Mouse (Mus musculus): ENCODE measurements around the gene Timeless. TPM values are rescaled to one million over a fixed set of nuclear protein-coding genes. Genes with fewer than 3 reads are reported as not detected.
"Not testable (repeated sequence)": the region's sequence is repeated elsewhere in the genome, so short reads cannot be mapped to it uniquely, and the experiment has no call there.

The Timeless gene
- total RNA-seq, 2 experiments from 2014 or later = 7.5 to 8.8 TPM

DNA sequence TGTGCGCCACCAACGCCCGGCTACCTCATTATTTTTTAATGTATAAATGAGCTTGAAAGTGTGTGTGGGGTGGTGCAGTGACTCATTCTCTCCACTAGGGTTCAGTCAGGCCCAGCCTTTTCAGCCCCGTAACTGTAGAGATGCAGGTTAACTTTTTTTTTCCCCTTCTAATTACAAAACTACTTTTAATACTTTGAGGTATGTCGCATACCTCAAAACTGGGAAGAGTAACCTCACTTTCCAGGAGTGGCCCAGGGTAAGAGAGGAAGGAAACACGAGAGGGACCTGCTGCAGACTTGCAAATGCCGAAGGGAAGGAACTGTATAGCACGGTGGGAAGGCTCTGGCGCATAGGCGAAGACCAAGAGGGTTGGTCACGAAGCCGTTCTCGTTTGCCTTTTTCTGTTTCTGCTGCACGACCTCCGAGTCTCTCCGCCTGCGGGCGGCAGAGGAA lies 19.0 kb upstream of the Timeless start:
- peak; percentile 42 for DNase-seq

DNA sequence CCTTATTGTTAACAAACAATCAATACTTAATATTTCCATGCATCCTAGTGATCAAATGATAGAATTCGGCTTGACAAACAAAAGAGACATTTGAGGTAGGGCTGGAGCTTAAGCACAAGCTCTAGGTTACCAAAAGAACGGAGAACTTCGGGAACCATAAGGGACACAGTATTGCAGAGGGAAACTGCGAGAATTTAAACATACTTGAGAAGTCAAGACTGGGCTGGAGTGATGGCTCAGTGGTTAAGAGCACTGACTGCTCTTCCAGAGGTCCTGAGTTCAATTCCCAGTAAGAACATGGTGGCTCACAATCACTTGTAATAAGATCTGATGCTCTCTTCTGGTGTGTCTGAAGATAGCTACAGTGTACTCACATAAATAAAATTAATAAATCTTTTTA lies 17.8 kb upstream of the Timeless start:
- DNase-seq = not testable (repeated sequence)

DNA sequence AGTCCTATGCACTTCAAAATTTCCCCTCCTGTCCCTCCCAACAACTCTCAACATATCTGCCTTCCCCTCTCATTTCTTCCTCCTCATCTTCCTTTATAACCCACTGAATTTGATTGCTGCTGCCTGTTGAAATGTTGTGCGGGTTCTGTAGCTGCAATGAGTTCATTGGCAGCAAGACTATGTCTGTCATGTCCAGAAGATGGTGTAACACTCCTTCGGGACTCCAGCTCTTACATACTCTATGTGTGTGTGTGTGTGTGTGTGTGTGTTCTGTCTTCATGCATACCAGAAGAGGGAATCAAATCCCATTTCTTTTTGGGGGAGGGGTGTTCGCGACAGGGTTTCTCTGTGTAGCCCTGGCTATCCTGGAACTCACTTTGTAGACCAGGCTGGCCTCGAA lies 16.9 kb upstream of the Timeless start:
- DNase-seq = no peak

DNA sequence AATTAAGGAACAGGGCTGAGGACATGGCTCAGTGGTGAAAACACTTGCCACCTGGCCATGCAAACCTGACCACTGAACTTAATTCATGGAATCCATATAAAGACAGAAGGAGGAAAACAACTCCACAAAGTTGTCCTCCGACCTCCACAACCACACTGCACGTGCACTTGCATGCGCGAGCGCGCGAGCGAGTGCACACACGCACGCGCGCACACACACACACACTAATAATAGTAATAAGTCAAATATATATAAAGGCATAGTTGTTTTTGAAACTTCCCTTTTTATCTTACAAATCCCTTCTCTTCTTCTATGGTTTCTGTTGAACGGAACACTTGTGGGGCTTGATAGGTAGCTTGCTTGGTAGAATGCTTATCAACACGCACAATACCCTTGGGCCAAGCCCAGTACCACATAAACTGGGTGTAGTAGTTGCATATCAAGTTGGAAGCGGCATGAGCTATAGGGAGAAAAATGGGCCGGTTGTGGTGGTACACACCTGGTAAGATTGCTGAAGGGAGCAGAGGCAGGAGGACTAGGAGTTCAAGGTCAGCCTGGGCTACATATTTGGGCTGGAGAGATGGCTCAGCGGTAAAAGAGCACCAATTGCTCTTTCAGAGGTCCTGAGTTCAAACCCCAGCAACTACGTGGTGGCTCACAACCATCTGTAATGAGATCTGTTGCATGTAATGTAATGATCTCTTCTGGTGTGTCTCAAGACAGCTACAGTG lies 13.3 kb upstream of the Timeless start:
- DNase-seq = no peak

DNA sequence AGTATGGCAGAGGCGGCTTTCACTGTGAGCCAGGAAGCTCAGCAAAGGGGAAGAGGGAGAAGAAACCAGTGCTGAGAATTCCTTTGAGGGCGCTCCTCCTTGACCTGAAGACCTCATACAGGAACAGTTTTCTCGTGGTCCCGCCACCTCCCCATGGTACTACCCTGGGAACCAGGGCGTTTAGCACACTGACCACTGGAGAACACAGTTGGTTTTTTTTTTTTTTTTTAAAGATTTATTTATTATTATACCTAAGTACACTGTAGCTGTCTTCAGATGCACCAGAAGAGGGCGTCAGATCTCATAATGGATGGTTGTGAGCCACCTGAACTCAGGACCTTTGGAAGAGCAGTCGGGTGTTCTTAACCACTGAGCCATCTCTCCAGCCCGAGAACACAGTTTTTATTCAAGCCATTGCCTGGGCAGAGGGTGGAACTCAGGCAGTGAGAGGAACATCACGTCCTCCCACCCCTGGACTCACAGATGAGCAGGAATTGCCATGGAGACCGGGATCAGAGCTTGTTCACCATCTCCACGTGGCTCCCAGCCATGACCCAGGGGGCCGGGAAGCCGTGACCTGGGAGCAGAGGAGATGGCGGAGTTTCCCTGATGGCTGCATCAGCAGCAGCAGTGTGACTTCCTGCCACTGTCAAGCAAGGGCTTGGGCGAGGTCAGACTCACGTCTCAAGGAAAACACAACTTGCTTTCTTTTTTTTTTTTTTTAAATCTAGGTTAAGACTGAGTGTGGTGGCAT lies 10.2 kb upstream of the Timeless start:
- DNase-seq = no peak

DNA sequence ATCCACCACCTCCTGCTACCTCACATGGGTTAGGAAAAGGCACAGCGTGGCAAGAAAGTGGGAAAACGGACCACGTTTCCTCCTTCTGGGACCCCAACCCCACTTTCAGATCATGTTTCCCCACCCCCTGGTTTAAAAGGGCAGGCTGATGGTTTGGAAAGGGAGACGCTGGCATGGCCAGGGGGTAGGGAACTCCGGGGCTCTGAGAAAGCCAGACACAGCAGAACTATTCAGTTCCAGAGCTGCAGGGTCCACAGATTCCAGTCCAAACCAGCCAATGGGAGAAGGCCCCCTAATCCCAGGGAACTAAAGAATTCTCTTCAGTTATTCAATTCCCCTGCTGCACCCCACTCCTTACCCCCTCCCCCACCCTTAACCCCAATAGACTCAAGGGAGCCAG lies 6.8 kb upstream of the Timeless start:
- DNase-seq = no peak

DNA sequence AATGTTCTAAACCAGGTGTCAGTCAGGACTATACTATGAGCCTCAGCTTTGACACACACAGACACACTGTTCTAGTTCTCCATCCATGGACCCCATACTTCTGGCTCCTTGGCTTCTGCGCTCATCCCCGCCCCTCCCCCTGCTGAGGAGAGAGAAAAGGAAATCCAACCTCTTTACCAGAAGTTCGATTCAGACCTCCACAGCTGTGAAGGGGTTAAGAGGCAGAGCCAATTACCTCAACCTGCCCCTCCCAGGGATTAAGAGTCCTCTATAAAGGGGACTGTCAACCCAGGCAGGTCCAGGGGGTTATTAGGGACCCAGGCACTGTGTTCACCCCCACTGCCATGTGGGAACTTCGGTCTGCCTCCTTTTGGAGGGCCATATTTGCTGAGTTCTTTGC lies 6.3 kb upstream of the Timeless start, which contains the start of gene Mip:
TSS of gene Mip (plus strand) at position 301 of the 400 bp plus-strand sequence.
- no peak for DNase-seq

DNA sequence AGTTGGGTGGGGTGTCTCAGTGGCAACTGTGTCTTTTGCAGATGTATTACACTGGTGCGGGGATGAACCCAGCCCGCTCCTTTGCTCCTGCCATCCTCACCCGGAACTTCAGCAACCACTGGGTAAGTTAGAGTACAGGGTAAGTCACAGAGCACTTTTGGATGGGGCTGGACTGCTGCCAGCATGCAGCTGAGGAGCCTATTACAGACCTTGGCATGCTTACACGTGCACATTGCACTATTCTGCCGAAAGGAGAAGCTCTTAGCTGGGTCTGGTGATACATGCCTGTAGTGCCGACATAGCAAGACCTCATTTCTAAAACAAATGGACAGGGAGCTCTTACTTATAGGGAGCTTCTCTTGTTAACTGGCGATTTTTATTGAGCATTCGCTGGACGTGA lies 4.3 kb upstream of the Timeless start:
- DNase-seq = no peak

DNA sequence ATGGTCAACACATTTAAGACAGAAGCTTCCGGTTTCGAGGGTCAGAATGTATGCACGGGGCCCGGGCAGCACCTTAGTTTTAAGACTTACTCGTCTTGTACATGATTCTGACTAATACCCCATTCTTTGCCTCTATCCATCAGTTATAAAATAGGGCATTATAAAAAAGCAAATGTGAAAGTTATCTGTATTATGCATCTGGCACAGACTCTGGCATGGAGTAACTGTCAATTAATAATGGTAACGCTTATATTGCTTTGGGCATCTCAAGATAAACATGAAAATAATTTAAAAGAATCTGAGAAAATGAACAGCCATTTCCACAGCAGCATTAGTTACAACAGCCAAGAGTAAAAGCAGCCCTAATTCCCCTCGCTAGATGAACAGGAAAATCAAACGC lies 3.9 kb upstream of the Timeless start:
- no peak for DNase-seq

DNA sequence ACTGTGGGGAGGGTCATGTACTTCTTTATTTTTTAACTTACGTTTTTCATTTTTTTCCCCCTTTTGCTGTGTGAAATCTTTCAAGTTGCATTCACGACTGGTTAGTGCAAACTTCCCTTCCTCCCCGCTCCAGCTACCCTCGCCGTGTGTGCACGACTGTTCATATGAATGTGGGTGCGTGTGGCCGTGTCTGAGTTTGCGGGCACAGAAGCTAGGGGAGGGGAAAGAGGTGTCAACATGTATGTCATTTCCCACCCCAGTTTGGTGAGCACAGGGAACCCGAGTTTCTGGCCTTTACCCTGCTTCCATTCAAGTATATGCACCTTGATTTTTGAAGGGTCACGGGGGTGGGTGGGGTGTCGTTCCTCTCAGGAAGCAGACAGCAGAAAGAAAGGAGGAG lies 1.3 kb upstream of the Timeless start:
- no peak for DNase-seq

DNA sequence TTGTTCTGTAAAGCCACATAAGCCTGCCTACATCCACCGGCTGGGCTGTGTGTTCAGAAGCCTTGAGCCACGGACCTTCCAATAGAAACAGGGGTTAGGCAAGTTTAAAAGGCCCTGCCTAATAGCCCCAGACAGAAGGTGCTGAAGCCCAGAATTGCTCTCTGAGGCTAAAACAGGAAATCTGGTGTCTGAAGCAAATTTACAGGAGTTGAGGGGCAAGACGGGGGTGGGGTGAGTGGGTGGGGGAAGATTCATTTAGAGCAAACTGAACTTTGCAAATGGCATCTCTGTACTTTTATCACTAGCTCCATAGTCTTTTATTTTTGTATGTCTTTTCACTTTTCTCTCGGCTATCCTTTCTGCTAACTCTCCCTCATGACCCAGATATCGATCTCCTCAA lies 719 bp upstream of the Timeless start:
- DNase-seq = no peak

DNA sequence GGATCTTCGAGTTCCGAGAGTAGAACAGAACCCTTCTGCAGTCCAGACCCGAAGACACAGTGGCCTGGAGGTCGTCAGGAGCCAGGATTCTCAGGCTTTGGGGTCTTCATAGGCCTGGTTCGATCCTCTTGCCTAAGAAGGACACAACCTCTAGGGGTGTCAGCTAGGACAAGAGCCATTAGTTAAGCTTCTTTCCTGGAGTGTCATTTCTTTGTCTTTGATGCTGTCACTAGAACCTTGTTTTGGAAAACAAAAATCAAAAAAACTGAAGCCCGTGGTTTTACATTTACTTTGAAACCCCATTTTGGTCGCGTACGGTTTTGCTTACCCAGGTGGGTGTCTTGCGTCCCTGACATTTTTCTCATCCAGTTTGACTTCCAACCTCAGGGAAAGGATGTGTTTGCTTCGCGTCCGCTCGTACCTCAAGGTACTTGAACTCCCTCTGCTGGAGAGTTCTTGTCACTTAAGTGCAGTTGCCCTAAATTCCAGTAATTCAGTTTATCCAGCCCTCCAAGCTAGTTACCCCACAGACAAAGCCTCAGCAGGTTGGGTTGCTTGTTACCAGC lies 638 bp downstream of the Timeless start:
- DNase-seq = peak; percentile 28

DNA sequence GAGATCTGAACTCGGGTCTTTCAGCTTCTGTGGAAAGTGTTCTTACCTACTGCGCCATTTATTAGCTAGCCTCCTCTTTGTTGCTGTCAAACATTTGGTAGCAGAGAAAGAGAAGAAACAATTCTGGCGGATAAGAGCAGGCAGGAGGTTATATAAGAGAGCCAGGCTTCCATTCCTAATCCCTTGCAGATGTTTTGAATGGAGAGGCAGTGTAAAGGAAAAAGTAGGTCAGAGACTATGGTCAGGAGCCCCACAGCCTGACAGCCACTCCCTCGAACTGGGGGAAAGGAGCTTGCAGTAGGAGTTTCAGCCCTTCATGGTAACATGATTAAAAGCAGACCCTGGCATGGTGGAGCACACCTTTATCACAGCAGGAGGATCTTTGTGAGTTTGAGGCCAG lies 4.5 kb downstream of the Timeless start:
- no peak for DNase-seq

DNA sequence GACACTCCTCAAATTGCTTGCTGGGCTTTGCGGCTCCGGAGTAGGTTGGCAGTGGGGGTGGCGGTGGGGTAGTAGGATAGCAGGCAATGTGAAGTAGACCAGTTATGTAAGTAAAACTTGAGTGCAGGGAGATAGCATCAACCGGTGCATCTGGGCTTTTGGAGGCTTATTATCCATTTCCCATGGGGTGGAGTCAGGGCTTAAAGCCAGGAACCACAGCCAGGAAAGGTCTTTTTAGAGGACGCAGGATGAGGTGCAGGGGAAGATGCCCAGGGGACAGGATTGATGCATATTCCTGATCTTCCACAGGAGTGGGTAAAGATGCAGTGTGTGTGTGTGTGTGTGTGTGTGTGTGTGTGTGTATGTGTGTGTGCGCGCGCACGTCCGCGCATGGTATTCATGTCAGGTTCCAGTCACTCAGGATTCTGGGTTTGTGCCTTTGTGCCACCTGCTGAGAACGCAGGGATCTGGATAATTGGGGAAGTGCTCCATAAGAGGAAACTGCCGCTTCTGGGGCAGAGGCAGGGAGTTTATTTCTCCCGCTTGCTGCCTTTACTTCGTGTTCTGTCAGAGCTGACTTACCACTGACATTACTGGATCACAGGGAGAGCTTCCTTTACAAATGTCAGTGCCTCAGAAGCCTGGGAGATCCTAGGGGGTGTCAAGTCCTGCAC lies 6.1 kb downstream of the Timeless start:
- peak; percentile 43 for DNase-seq

DNA sequence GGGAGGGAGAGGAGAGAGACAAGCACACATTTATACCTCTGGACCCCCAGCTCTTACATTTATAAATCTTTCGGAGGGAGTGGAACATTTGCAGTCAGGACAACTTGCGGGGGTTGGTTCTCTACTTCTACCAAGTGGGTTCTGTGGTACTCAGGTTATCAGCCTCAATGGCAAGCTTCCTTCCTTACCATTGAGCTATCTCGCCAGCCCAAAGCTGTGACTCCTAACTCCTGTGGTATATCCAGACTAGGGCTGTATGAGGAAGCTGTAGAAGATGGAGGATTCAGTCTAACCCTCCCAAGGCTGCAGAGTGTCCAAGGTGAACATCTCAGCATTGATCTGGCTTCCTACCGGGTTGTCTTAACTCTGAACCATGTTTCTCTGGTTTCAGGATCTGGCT lies 7.3 kb downstream of the Timeless start:
- DNase-seq = no peak

DNA sequence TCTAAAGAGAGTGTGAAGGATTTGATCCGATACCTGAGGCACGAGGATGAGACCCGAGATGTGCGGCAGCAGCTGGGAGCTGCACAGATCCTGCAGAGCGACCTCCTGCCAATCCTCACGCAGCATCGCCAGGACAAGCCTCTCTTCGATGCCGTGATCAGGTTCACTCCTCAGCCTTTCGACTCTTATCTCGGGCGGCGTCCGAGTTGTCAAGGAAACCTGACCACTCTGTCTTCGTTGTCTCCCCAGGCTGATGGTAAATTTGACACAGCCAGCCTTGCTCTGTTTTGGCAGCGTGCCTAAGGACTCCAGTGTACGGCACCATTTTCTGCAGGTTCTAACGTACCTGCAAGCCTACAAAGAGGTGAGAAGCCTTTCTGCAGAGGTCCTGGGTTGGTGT lies 8.3 kb downstream of the Timeless start:
- DNase-seq = no peak

DNA sequence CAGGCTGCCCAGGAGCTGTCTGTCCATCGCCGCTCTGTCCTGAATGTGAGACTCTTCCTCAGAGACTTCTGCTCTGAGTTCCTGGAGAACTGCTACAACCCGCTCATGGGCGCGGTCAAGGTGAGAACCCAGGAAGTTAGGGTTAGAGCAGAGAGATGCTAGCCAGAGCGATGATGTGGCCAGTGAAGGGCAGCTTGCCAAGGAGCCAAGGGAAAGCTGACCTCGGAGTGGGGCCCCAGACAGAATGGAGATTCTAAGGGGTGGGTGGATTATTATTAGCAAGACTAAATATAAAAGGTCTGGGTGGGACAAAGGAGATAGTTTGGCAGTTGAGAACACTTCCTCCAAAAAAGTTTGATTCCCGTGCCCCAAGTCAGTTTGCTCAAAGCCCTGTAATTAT lies 11.4 kb downstream of the Timeless start:
- no peak for DNase-seq

DNA sequence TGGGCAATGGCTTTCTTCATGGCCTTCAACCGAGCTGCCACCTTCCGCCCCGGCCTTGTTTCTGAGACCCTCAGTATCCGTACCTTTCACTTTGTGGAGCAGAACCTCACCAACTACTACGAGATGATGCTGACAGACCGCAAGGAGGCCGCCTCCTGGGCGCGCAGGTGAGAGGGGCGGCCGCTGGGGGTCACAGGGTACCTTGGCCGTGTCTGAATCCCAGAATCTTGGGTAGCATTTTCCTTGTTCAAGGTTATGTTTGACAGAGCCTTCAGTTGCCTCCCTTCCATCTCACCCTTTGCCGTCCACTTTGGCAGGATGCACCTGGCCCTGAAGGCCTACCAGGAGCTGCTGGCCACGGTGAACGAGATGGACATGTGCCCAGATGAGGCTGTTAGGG lies 12.3 kb downstream of the Timeless start:
- no peak for DNase-seq

DNA sequence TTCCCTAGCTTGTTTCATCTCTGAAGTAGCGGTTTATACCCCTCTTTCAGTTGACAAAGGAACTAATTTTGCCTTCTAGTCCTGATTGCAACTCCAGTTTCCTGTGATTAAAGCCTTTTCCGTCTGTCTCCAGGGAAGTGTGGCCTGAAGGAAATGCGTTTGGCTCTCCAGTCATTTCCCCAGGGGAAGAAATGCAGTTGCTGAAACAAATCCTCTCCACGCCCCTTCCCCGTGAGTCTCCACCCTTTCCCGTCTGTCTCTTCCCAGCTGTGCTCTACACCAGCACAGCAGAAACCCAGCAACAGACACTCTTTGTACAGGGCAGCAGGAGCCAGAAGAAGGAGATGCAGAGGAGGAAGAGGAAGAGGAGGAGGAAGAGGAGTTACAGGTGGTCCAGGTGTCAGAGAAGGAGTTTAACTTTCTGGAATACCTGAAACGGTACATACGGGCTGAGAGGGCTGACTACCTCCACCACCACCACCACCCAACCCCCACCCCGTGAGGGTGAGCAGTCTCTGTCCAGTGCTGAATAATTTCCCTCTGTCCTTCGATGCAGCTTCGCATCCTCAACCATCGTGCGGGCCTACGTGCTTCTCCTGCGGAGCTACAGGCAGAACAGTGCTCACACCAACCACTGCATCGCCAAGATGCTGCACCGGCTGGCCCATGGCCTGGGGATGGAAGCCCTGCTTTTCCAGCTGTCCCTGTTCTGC lies 15.3 kb downstream of the Timeless start:
- no peak for DNase-seq

DNA sequence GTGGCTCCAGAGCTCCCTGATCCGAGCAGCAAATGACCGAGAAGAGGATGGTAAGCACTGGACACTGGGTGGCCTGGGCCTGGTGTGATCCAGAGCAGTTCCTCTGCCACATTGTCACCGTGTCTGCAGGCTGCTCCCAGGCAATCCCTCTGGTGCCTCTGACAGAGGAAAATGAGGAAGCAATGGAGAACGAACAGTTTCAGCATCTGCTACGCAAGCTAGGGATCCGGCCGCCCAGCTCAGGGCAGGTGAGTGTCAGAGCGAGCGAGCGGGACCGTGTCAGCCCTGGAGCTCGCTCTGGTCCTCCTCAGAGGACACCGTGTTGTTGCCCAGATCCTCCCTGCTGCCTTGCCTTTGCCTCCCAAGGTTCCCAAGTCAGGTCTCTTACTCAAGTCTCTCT lies 18.7 kb downstream of the Timeless start:
- no peak for DNase-seq

DNA sequence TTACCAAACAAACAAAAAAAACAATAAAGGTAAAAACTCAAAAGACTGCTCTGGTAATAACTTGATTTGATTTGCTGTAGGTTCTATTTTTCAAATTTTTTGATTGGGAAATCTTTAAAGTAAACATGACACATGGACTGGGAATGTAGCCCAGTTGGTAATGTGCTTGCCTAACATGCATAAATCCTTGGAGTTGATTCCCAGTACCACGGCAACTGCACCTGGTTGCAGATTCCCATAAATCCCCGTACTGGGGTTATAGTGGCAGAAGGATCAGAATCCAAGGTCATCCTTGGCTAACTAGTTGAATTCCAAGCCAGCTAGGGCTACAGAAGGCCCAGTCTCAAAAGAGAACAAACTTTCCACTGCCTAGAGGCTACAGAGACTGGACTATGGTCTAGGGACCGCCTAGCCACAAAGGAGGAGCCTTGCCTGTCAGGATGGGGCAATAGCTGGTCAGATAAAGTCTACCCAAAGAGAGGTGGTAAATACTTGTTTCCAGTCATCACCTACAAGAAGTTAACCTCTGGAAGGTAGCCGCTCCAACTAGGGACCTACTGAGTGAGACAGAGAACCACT lies 21.9 kb downstream of the Timeless start, which contains the start of gene Apon:
TSS of gene Apon (plus strand) at position 420 of the 579 bp plus-strand sequence.
- DNase-seq = no peak

DNA sequence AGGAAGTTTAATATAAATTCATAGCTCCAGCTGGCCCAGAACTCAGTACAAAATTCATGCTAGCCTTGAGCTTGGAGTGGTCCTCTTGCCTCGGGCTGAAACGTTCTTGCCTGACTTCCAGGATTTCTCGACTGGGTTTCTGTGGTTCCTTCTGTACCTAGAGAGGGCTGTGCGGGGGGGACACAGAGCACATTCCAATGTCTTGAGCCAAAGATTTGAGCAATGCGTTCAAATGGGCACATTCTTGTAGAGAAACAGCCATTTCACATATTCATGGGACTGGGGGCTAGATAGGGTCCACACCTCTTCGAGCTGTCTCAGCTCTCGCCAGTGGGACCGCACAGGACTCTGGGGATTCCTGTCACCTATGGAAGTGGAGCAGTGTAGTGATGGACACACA lies 24.1 kb downstream of the Timeless start:
- DNase-seq = no peak
